In genomic region chr12:79306013-79306412, GRCm38 (mm10) we compare ENCODE assay signal across 22 mouse cellular contexts. TPM values are rescaled to one million over a fixed set of nuclear protein-coding genes. Genes with fewer than 3 reads are reported as not detected.
DNase-seq lines count a peak whose midpoint lies in the region; ATAC-seq lines count a peak whose summit lies in the region.
"Had no signal": no experiment of that assay in that cellular context is flagged by ENCODE, and none has a peak within 500 bp of the region (broad histone marks: within the 10 kb centered on the region; RNA-seq: fewer than 3 reads in every experiment).

No protein-coding gene starts in this region.

- H3K36me3 ChIP-seq in kidney, embryonic 15.5 days: peaks cover 8% of the 10 kb centered on the region; the same call in 1 of the 2 replicates
- no peaks in the 10 kb centered on the region for H3K36me3 ChIP-seq in lung, embryonic 15.5 days
- H3K36me3 ChIP-seq: embryonic facial prominence, embryonic 15.5 days; hindbrain, embryonic 12.5 days had no signal

- DNase-seq in kidney, adult 8-10 months: no peak
- peak; percentile 32 for DNase-seq in kidney, postnatal 10 days
- DNase-seq in kidney, adult 18-20 months: no peak
- DNase-seq in lung, postnatal 4 days: no peak
- DNase-seq: adrenal gland, adult 2 months; adrenal gland, postnatal 14 days; cerebellum, adult 11 months; cerebellum, adult 2 months; cerebellum, adult 9-11 months; cerebellum, postnatal 25 days; forebrain, postnatal 0 days; gastrocnemius, adult 2 months; gastrocnemius, postnatal 14 days; heart, adult 11 months had no signal

- H3K27me3 ChIP-seq in kidney, embryonic 15.5 days: no peaks in the 10 kb centered on the region
- H3K27me3 ChIP-seq in lung, embryonic 15.5 days: no peaks in the 10 kb centered on the region
- H3K27me3 ChIP-seq: embryonic facial prominence, embryonic 12.5 days; embryonic facial prominence, embryonic 15.5 days; hindbrain, embryonic 12.5 days had no signal

- WGBS in kidney, embryonic 15.5 days: 15% methylated on average over 4 of the region's 4 CpGs
- 34% methylated on average over 4 of the region's 4 CpGs for WGBS in lung, embryonic 15.5 days

- H3K27ac ChIP-seq in kidney, embryonic 15.5 days: peak overlapping the region; percentile 56
- H3K27ac ChIP-seq in lung, embryonic 15.5 days: 0 out of 2 replicates have a peak overlapping the region, but pooled peaks have one; percentile 24
- H3K27ac ChIP-seq: embryonic facial prominence, embryonic 12.5 days; embryonic facial prominence, embryonic 15.5 days; gastrocnemius, adult 2 months; hindbrain, embryonic 12.5 days had no signal

- H3K4me1 ChIP-seq in kidney, embryonic 15.5 days: no peaks in the 10 kb centered on the region
- no peaks in the 10 kb centered on the region for H3K4me1 ChIP-seq in lung, embryonic 15.5 days
- H3K4me1 ChIP-seq: embryonic facial prominence, embryonic 12.5 days; embryonic facial prominence, embryonic 15.5 days; hindbrain, embryonic 12.5 days had no signal

- peak; percentile 82 for ATAC-seq in kidney, embryonic 15.5 days (replicated peaks; ENCODE audit: low FRiP score)
- ATAC-seq in lung, embryonic 15.5 days (ENCODE audit: borderline replicate concordance, extremely low read depth, low FRiP score, low TSS enrichment): peak; percentile 73; the same call in 1 of the 2 replicates
- ATAC-seq: CD4-positive, CD25-positive, alpha-beta regulatory T cell, adult 4 months; forebrain, embryonic 14.5 days; forebrain, postnatal 0 days had no signal

- no peak overlapping the region for H3K4me3 ChIP-seq in kidney, embryonic 15.5 days (replicated peaks)
- H3K4me3 ChIP-seq in lung, embryonic 15.5 days: no peak overlapping the region
- H3K4me3 ChIP-seq: embryonic facial prominence, embryonic 12.5 days; embryonic facial prominence, embryonic 15.5 days; gastrocnemius, adult 2 months; hindbrain, embryonic 12.5 days had no signal

- no peak overlapping the region for H3K9ac ChIP-seq in kidney, embryonic 15.5 days
- H3K9ac ChIP-seq in lung, embryonic 15.5 days: no peak overlapping the region
- H3K9ac ChIP-seq: embryonic facial prominence, embryonic 12.5 days; embryonic facial prominence, embryonic 15.5 days; forebrain, postnatal 0 days; hindbrain, embryonic 12.5 days had no signal

- H3K9me3 ChIP-seq in kidney, embryonic 15.5 days (replicated peaks): no peaks in the 10 kb centered on the region
- no peaks in the 10 kb centered on the region for H3K9me3 ChIP-seq in lung, embryonic 15.5 days
- H3K9me3 ChIP-seq: embryonic facial prominence, embryonic 12.5 days; embryonic facial prominence, embryonic 15.5 days; hindbrain, embryonic 12.5 days had no signal

- H3K4me2 ChIP-seq in kidney, embryonic 15.5 days: no peak overlapping the region
- H3K4me2 ChIP-seq in lung, embryonic 15.5 days: no peak overlapping the region
- H3K4me2 ChIP-seq: embryonic facial prominence, embryonic 12.5 days; embryonic facial prominence, embryonic 15.5 days; heart, embryonic 11.5 days; hindbrain, embryonic 12.5 days had no signal

RNA-seq across cellular contexts. Expression of gene Rad51b, which starts 8.9 kb away (rescaled TPM):
- polyA plus RNA-seq in kidney, embryonic 15.5 days (2015; fragmentation: Nextera tagmentation; extraction: Ambion mirVana): 7.8 and 8.2 TPM in 2 replicates
- 7.6 and 9.0 TPM in 2 replicates for polyA plus RNA-seq in lung, embryonic 15.5 days (2015; fragmentation: Nextera tagmentation; extraction: Ambion mirVana)

RNA-seq across cellular contexts. Expression of gene Zfyve26, which starts 9.9 kb away (rescaled TPM):
- polyA plus RNA-seq in kidney, embryonic 15.5 days (2015; fragmentation: Nextera tagmentation; extraction: Ambion mirVana): 14.4 and 15.4 TPM in 2 replicates
- 10.9 and 12.3 TPM in 2 replicates for polyA plus RNA-seq in lung, embryonic 15.5 days (2015; fragmentation: Nextera tagmentation; extraction: Ambion mirVana)
